Mouse (Mus musculus): Measurements from ENCODE around the gene Ints6.

GRCm38 (mm10) chr14:62657469-62657868, 103.5 kb downstream of the Ints6 start:
- TF ChIP-seq TAL1 (IDR thresholded peaks at IDR 0.05; ENCODE audit: low read length) (no peak), GATA1 (IDR thresholded peaks at IDR 0.05; ENCODE audit: low read length) (no peak)
